Mouse (Mus musculus) megakaryocyte-erythroid progenitor cell, adult 5-6 weeks (primary cell): ENCODE measurements around the gene Abcg4. TPM values are rescaled to one million over a fixed set of nuclear protein-coding genes. Genes with fewer than 3 reads are reported as not detected.

ENCODE experiments used
- ATAC-seq: replicated peaks from 2 replicates; pipeline ENCODE4 v1.8.0; 2016; ENCODE audit warnings: mild to moderate bottlenecking, inconsistent platforms; ENCODE audit not compliant: severe bottlenecking, poor library complexity, low FRiP score, low TSS enrichment
- total RNA-seq, 2 experiments: library from RNA; stranded (forward) in 1 of 2; stranded (reverse) in 1 of 2; fragments of 200-1000, 215-1000 nt in 1 of 2; fragments of >200 nt in 1 of 2; fragmentation: Nextera tagmentation in 1 of 2; gene quantifications; 2 replicates each; pipeline ENCODE4 v1.2.3; 2014 to 2017

The Abcg4 gene
- total RNA-seq, 2 experiments from 2014 or later = 13.4 to 111 TPM

DNA sequence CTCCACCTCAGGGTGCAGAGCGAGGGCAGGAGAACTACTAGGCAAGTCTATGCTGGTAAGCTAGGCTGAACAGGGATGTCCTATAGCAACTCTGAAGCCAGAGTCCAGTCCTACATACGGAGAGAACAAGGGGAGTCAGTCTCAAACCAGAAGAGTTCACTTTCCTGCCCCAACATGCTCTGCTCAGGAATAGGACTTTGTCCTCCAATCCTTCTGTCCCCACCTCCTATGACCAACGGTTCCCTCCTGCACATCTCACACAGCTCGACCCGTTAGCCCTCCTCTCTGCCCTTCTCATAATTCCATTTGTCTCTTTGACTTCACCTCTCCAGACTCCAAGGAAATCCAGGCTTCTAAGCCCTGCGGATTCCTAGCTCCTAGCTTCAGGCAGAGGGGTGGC, 40.5 kb downstream of the Abcg4 start:
- ATAC-seq = no peak

DNA sequence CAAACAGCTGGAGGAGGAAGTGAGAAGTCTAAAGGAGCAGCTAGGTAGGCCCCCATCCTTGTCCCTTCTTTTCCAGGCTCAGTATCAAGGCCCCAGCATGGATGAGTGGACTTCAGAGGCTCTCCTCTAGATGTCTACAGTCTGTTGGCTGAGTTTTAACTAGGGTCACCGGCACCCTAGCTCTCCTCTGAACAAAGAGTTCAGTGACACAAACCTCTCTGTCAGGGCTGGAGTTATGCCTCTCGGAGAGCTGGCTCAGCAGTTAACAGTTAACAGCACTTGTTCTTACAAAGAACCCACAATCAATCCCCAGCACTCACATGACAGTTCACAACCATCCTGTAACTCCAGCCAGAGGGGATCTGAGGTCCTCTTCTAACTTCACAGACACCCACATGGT, 44.8 kb downstream of the Abcg4 start:
- no peak for ATAC-seq

DNA sequence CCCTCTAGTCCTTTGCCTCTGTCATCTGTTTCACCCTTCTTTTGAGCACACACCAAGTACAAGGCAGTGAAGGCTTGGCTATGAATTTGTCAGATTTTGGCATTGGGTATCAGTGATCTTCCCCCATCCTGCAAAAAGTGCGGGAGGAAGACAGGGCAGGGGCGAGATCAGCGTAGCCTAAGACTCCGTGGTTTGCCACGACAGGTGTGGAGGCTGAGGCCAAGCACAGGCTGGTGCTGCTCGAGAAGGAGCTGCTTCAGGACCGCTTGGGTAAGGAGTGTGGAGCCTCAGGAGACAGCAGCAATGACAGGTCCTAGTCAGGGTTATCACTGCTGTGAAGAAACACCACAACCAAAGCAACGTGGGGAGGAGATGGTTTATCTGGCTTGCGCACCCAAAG, 47.0 kb downstream of the Abcg4 start:
- ATAC-seq = 0 out of 2 replicates have a peak, but pooled peaks have one; percentile 35

DNA sequence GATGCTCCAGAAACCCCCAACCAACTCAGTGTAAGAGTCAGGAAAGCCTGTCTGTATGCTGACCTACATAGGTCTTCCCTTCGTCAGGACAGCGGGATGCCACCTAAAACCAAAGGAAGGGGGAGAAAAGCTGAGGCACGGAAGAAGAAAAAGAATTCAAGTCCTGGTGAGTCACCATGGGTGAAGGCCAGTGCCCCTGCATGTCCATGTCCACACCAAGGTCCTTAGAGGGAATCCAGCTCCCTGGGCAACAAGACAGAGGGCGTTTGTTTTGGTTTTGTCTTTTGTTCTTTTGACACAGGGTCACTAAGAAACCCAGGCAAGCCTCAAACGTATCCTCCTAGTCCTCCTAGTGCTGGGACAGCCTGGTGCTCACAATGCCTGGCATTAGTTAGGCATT, 47.5 kb downstream of the Abcg4 start:
- no peak for ATAC-seq

DNA sequence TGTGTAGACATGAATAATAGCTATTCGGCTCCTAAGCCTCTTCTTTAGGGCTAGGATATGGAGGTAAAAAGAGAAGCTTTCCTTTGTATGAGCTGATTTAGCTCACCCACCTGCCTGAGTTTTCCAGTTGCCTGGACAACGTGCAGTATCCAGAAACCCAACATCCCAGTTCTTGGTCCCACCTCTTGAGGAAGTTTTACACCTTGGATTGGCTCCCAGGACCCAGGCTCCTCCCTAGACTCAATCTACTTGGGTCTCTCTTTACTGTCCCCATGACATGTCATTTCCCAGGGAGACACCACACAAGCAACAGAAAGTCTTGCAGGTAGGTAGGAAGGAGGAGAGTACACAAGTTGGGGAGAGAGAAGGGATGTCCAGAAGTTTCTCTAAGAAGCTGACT, 48.0 kb downstream of the Abcg4 start, which contains the start of gene Ccdc153:
TSS of gene Ccdc153 (plus strand) at position 278 of the 400 bp plus-strand sequence.
- ATAC-seq = no peak

DNA sequence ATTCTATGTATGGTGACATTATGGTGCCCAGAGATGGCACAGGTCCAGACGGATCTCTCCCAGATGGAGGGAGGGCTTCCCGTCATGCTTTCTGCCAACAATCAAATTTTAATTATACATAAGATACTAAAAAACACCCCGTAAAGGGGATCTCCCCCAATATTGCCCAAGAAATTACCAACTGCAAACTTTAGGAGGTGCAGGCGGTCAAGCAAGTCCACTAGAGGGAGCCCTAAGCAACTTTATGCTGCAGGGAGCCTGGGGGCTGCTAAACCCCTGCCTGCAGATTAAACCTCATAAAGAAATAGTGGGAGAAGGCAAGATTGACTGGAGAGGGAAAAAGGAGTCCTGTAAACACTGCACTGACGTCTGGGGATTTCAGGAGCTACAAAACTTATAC, 49.0 kb downstream of the Abcg4 start:
- ATAC-seq = peak; percentile 55; the same call in 1 of the 2 replicates

DNA sequence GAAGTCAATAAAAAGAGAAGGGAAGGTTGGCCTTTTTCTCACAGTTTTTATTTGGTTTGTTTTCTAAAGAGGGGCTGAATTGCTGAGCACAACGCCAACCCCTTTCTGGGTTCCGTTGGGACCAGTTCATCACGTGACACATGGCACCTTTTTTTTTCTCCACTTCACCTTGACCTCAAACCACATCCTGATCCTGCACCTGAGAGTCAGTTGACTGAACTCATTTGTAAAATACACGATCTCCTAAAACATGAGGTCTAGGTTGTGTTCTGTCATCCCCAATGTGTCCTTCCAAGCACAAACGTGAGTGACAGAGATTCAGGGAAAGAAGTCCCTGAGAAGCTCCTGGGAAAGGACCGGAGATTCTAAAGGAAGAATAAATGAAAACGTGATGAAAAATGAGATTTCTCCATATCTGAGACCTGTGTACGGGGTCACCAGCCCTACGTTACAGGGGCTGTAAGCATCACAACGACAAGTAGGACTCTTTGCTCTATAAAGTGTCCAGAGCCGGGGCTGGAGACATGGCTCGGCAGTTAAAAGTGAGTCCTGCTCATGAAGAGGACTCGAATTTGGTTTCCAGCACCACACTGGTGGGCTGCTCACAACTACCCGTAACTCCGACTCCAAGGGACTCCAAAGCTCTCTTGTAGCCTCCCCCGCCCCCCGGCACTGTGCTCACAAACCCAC, 49.8 kb downstream of the Abcg4 start:
- ATAC-seq = no peak

DNA sequence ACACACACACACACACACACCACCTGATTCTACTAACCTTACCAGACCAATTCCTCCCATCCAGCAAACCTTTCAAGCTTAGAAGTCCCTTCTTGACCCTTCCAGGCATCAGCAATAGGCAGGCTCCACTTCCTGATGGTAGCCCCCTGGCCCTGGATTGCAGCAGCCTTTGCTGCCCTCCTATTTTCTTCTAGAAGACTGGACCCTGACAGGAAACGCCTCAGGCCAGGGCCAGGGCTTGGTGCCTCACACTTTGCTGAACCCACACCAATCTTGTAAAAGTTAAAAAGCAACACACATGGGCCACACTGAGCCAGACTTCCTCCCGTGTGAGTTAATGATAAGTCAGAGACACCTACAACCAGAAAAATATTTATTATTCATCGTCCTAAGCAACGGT, 51.3 kb downstream of the Abcg4 start:
- no peak for ATAC-seq

DNA sequence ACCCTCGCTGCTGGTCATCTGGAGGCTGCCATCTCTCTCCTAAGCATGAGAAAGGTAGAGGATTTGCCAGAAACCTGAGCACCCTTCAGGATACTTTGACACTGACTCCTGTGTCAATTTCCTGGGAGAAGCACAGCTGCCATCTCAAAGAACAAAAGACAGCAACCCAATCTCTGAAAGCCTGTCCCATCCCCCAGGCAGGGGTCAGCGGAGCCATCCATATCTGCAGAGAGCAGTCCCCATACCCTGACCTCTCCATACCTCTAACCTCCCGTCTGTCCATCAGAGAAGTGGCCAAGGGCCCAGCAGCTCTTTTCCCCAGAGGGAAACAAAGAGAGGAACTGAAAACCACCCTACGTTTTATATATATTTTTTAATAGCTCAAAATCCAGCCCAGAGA, 51.8 kb downstream of the Abcg4 start:
- ATAC-seq = no peak

DNA sequence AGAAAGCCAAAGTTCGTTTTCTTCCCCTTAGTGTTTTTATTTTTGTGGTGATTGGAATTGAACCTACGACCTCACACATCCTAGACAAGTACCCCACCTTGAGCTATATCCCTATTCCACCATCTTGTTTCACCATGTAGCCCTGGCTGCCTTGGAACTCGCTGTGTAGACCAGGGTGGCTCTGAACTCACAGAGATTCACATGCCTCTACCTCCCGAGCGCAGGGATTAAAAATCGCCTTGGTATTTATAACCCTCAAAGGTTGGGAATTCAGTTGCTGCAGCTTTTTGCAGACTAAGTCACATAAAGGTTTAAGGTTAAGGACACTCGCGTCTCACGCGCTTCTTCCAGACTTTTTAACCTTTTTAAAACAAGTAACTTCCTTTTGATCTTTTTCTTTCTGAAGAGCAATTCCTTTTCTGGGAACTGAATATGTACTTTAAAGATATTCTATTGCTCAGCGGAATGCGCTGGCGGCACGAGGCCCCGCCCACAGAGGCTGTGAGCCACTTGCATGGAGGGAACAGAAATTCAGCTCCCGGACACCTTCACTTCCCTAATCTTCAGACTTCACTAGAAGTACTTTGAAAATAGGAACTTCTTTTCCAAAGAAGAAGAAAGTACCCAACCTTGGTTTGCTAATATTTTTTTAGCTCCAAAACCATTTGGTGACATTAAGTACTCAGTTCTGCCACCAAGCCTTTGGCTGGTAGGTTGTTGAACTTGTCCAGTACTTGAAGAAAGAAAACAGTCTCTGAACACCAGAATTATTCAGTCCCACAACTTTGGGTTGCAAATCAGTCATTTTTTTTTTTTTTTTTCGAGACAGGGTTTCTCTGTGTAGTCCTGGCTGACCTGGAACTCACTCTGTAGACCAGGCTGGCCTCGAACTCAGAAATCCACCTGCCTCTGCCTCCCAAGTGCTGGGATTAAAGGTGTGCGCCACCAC, 53.7 kb downstream of the Abcg4 start:
- peak; percentile 41; the same call in 1 of the 2 replicates for ATAC-seq

DNA sequence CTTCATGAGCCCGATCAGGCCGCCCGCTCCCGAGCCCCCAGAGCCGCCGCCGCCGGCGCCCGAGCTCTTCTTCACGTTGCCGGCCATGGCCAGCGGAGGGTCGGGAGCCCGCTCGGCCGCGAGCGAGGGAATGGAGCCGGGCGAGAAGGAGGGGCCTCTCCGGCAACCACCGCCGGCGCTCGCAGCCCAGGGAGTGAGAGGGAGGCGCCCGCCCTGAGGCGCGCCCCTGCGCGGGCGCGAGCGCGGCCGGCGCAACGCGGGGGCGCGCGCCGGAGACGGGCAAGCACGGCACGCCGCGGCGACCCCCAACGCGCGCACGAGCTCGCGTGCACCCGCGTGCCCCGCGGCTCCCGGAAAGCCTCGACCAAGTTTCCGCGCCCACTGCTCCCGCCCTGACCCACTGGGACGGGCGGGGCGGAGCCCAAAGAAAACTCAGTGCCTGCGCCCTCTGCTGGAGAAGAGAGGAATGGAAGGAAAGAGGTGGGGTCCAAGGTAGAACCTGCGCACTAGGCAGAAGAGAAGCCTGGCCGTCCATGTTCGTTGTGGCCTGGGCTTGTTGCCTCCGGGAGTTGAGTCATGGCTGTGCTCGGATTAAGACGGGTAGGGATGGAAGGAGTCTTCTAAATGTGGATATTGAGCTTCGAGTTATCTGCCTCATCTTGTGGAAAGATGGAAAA, 54.5 kb downstream of the Abcg4 start, which contains the start of gene Cbl:
TSS of gene Cbl (minus strand) at position 248 of the 677 bp plus-strand sequence.
- ATAC-seq = peak; percentile 84

DNA sequence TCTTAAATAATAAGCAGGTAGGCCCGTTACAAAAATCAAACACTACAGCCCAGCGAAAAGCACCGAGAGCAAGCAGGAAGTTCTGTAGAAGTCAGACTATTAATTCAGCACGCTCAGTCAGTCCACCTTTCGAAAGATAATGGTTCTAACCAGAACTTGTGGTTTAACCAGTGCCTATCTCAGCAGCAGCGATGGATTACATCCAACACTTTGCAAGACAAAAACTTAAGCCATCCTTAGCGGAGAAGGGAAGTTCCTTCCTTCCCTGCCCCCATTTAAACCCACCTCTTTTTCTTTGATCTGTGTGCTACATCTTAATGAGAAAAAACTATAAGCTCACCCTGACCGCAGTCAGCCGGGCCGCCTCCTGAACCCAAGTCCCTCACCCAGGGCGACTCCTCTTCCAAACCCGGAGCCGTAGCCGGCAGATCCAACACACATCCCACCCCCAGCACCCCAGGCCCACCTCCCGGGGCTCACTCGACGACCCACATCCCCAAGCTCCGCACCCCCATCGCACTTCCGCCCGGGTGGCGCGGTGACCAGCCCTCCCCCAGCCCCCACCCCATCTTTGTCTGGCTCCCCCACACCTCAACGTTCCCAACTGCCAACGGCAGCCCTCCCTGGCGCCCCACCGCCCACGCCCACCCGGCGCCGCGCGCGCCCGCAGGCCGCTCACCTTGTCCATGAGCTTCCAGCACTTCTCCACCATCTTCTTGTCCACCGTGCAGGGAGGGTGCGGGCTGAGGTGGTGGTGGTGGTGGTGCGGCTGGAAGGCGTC, 55.2 kb downstream of the Abcg4 start:
- peak; percentile 53 for ATAC-seq

DNA sequence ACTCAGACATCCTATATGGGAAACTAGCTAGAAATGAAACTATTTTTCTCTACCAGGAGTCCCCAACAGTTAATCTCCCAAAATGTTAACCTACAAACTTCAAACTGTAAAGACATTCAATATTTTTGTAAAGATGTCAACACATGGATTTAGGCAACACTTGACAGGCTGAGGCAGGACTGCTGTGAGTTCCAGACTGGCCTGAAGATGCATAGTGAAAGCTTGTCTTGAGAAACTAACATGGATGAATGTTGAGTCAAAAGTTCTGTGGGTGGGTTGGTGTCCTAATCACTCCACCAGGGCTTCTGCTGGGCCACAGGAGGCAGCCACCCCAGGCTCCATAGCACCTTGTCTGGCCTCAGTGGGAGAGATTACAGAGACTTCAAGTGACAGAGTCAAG, 56.8 kb downstream of the Abcg4 start:
- ATAC-seq = no peak

DNA sequence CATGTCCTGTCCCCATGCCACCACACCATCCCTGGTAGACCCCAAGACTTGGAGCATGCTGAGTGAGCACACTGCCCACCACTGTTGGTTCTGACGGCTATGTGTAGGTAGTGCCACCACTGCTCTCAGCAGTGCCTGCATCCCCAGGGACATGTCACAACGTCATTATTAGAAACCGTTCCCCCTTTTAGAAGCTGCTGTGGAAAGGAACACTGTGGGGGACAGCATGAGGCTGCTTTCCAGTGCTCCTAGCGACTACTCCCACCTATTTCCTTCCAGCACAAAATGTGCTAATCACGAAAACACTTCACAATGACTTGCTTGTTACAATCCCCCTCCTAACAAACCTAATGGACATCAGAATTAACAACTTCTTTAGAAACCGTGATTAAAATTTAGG, 62.4 kb downstream of the Abcg4 start:
- no peak for ATAC-seq

Other genes starting within 250 kb of the Abcg4 start
- 2.5 and 20.4 TPM in 2 replicates for gene Thy1, start 245.2 kb downstream of the Abcg4 start, total RNA-seq (2014; fragmentation: Nextera tagmentation)
- gene Thy1, start 245.2 kb downstream of the Abcg4 start, total RNA-seq (2017) = 3.5 TPM in 1 of 2 replicates, not detected in the other
- gene Usp2, start 221.6 kb downstream of the Abcg4 start, total RNA-seq (2014; fragmentation: Nextera tagmentation) = 0.35 and 2.1 TPM in 2 replicates
- gene Usp2, start 221.6 kb downstream of the Abcg4 start, total RNA-seq (2017) = 0.15 and 1.8 TPM in 2 replicates
- 0.30 TPM in 1 of 2 replicates, not detected in the other for gene Mfrp, start 186.9 kb downstream of the Abcg4 start, total RNA-seq (2014; fragmentation: Nextera tagmentation)
- not detected in 2 replicates for gene Mfrp, start 186.9 kb downstream of the Abcg4 start, total RNA-seq (2017)
- not detected in 2 replicates for gene C1qtnf5, start 181.4 kb downstream of the Abcg4 start, total RNA-seq (2014; fragmentation: Nextera tagmentation)
- not detected in 2 replicates for gene C1qtnf5, start 181.4 kb downstream of the Abcg4 start, total RNA-seq (2017)
- gene Gm49380, start 175.1 kb downstream of the Abcg4 start, total RNA-seq (2014; fragmentation: Nextera tagmentation) = not detected in 2 replicates
- gene Gm49380, start 175.1 kb downstream of the Abcg4 start, total RNA-seq (2017) = not detected in 2 replicates
- 46.0 and 52.5 TPM in 2 replicates for gene Rnf26, start 175.1 kb downstream of the Abcg4 start, total RNA-seq (2014; fragmentation: Nextera tagmentation)
- 13.5 and 20.9 TPM in 2 replicates for gene Rnf26, start 175.1 kb downstream of the Abcg4 start, total RNA-seq (2017)
- gene Mcam, start 154.1 kb downstream of the Abcg4 start, total RNA-seq (2014; fragmentation: Nextera tagmentation) = not detected in 2 replicates
- gene Mcam, start 154.1 kb downstream of the Abcg4 start, total RNA-seq (2017) = 0.09 TPM in 1 of 2 replicates, not detected in the other
- gene Cbl, start 54.6 kb downstream of the Abcg4 start, total RNA-seq (2014; fragmentation: Nextera tagmentation) = 36.5 and 38.8 TPM in 2 replicates
- 8.4 and 39.5 TPM in 2 replicates for gene Cbl, start 54.6 kb downstream of the Abcg4 start, total RNA-seq (2017)
- gene Ccdc153, start 47.9 kb downstream of the Abcg4 start, total RNA-seq (2014; fragmentation: Nextera tagmentation) = not detected in 2 replicates
- gene Ccdc153, start 47.9 kb downstream of the Abcg4 start, total RNA-seq (2017) = not detected in 2 replicates
- gene Pdzd3, start 37.1 kb downstream of the Abcg4 start, total RNA-seq (2014; fragmentation: Nextera tagmentation) = not detected in 2 replicates
- gene Pdzd3, start 37.1 kb downstream of the Abcg4 start, total RNA-seq (2017) = not detected in 2 replicates
- gene Nlrx1, start 20.0 kb downstream of the Abcg4 start, total RNA-seq (2014; fragmentation: Nextera tagmentation) = 1.3 and 1.8 TPM in 2 replicates
- 0.80 and 3.1 TPM in 2 replicates for gene Nlrx1, start 20.0 kb downstream of the Abcg4 start, total RNA-seq (2017)
- gene Hinfp, start 17.1 kb upstream of the Abcg4 start, total RNA-seq (2014; fragmentation: Nextera tagmentation) = 25.3 and 43.7 TPM in 2 replicates
- 11.3 and 16.2 TPM in 2 replicates for gene Hinfp, start 17.1 kb upstream of the Abcg4 start, total RNA-seq (2017)
- 11.4 and 15.1 TPM in 2 replicates for gene C2cd2l, start 31.7 kb upstream of the Abcg4 start, total RNA-seq (2014; fragmentation: Nextera tagmentation)
- 4.0 and 6.9 TPM in 2 replicates for gene C2cd2l, start 31.7 kb upstream of the Abcg4 start, total RNA-seq (2017)
- 31.0 and 35.5 TPM in 2 replicates for gene Dpagt1, start 37.4 kb upstream of the Abcg4 start, total RNA-seq (2014; fragmentation: Nextera tagmentation)
- gene Dpagt1, start 37.4 kb upstream of the Abcg4 start, total RNA-seq (2017) = 7.9 and 10.1 TPM in 2 replicates
- gene H2afx, start 46.1 kb upstream of the Abcg4 start, total RNA-seq (2014; fragmentation: Nextera tagmentation) = 89.4 and 90.9 TPM in 2 replicates
- gene H2afx, start 46.1 kb upstream of the Abcg4 start, total RNA-seq (2017) = 133 and 205 TPM in 2 replicates
- 498 and 537 TPM in 2 replicates for gene Hmbs, start 55.6 kb upstream of the Abcg4 start, total RNA-seq (2014; fragmentation: Nextera tagmentation)
- gene Hmbs, start 55.6 kb upstream of the Abcg4 start, total RNA-seq (2017) = 135 and 240 TPM in 2 replicates
- gene Vps11, start 73.1 kb upstream of the Abcg4 start, total RNA-seq (2014; fragmentation: Nextera tagmentation) = 16.4 and 24.5 TPM in 2 replicates
- 12.8 and 15.3 TPM in 2 replicates for gene Vps11, start 73.1 kb upstream of the Abcg4 start, total RNA-seq (2017)
- gene Hyou1, start 90.9 kb upstream of the Abcg4 start, total RNA-seq (2014; fragmentation: Nextera tagmentation) = 45.1 and 45.6 TPM in 2 replicates
- 56.5 and 77.5 TPM in 2 replicates for gene Hyou1, start 90.9 kb upstream of the Abcg4 start, total RNA-seq (2017)
- gene Slc37a4, start 108.2 kb upstream of the Abcg4 start, total RNA-seq (2014; fragmentation: Nextera tagmentation) = 20.5 and 32.2 TPM in 2 replicates
- 11.4 and 43.0 TPM in 2 replicates for gene Slc37a4, start 108.2 kb upstream of the Abcg4 start, total RNA-seq (2017)
- 4,337 and 4,372 TPM in 2 replicates for gene Rps25, start 118.5 kb upstream of the Abcg4 start, total RNA-seq (2014; fragmentation: Nextera tagmentation)
- 1,747 and 2,464 TPM in 2 replicates for gene Rps25, start 118.5 kb upstream of the Abcg4 start, total RNA-seq (2017)
- gene Trappc4, start 119.0 kb upstream of the Abcg4 start, total RNA-seq (2014; fragmentation: Nextera tagmentation) = 71.6 and 116 TPM in 2 replicates
- gene Trappc4, start 119.0 kb upstream of the Abcg4 start, total RNA-seq (2017) = 28.4 and 36.8 TPM in 2 replicates
- gene Ccdc84, start 130.0 kb upstream of the Abcg4 start, total RNA-seq (2014; fragmentation: Nextera tagmentation) = 51.4 and 56.1 TPM in 2 replicates
- 18.9 and 19.3 TPM in 2 replicates for gene Ccdc84, start 130.0 kb upstream of the Abcg4 start, total RNA-seq (2017)
- gene Foxr1, start 152.5 kb upstream of the Abcg4 start, total RNA-seq (2014; fragmentation: Nextera tagmentation) = not detected in 2 replicates
- gene Foxr1, start 152.5 kb upstream of the Abcg4 start, total RNA-seq (2017) = not detected in 2 replicates
- not detected in 2 replicates for gene Upk2, start 166.4 kb upstream of the Abcg4 start, total RNA-seq (2014; fragmentation: Nextera tagmentation)
- not detected in 2 replicates for gene Upk2, start 166.4 kb upstream of the Abcg4 start, total RNA-seq (2017)
- 4.8 and 5.5 TPM in 2 replicates for gene Bcl9l, start 194.2 kb upstream of the Abcg4 start, total RNA-seq (2014; fragmentation: Nextera tagmentation)
- gene Bcl9l, start 194.2 kb upstream of the Abcg4 start, total RNA-seq (2017) = 0.52 and 3.7 TPM in 2 replicates